Mouse (Mus musculus): Measurements from ENCODE around the gene Serpinb9e.
"Not testable (repeated sequence)": the region's sequence is repeated elsewhere in the genome, so short reads cannot be mapped to it uniquely, and the experiment has no call there.

Serpinb9e gene

GRCm38 (mm10) chr13:33249312-33249711, at the start of gene Serpinb9e:
Gene Serpinb9e (plus strand): TSS chr13:33249612.
- not testable (repeated sequence) for DNase-seq (ENCODE audit: low spot score in 2 of 2)

- DNase-seq (ENCODE audit: low spot score in 2 of 2) = no peak
Measured at GRCm38 (mm10) chr13:33199740-33200139, 49.7 kb upstream of the Serpinb9e start.

GRCm38 (mm10) chr13:33308631-33309030, 59.2 kb downstream of the Serpinb9e start:
- DNase-seq (ENCODE audit: low spot score in 2 of 2) = not testable (repeated sequence)
